Mouse (Mus musculus): ENCODE data around the gene Btbd9. TPM values are rescaled to one million over a fixed set of nuclear protein-coding genes. Genes with fewer than 3 reads are reported as not detected.

The Btbd9 gene
- 56.0 and 183 TPM in 2 replicates for polyA plus RNA-seq (2012; ENCODE audit: low replicate concordance)

GRCm38 (mm10) chr17:30575941-30576773 lies at the start of gene Btbd9:
TSS of gene Btbd9 (minus strand) at chr17:30576488.

GRCm38 (mm10) chr17:30624132-30624531 lies 47.8 kb upstream of the Btbd9 start, which contains the start of gene Dnah8:
TSS of gene Dnah8 (plus strand) at chr17:30624354.

Other genes starting within 250 kb of the Btbd9 start
- 19.7 and 34.1 TPM in 2 replicates for gene Dnah8, start 47.9 kb upstream of the Btbd9 start, polyA plus RNA-seq (2012; ENCODE audit: low replicate concordance)
- gene Glo1, start 50.4 kb upstream of the Btbd9 start, polyA plus RNA-seq (2012; ENCODE audit: low replicate concordance) = 4.4 and 19.3 TPM in 2 replicates

All from hematopoietic multipotent progenitor cell, adult 10-12 weeks (in vitro differentiated cells).